Mouse (Mus musculus) heart, postnatal 0 days (tissue): ENCODE measurements around the gene Sorcs2. TPM values are rescaled to one million over a fixed set of nuclear protein-coding genes. Genes with fewer than 3 reads are reported as not detected.

Source experiments
- ATAC-seq: fragments of 200-750 bp; cut with Nextera tagmentation; 2 replicates; pipeline ENCODE4 v1.8.0; 2017; ENCODE audit warnings: low read depth, moderate number of reproducible peaks, moderate library complexity; ENCODE audit not compliant: insufficient read depth
- DNase-seq: peaks from one replicate; pipeline ENCODE4 v3.0.0-alpha.2; 2016; ENCODE audit warnings: low spot score
- H3K27ac ChIP-seq: fragments of 300-500 bp; sonication (generic); 2 replicates; pipeline ENCODE4 v1.5.1; 2014; ENCODE audit warnings: low read depth, mild to moderate bottlenecking
- H3K27me3 ChIP-seq: fragments of 300-500 bp; sonication (generic); 2 replicates; pipeline ENCODE4 v1.6.1; 2014; ENCODE audit warnings: low read length, mixed read lengths; ENCODE audit not compliant: control insufficient read depth, insufficient read depth
- H3K36me3 ChIP-seq: fragments of 300-500 bp; sonication (generic); replicated peaks from 2 replicates; pipeline ENCODE4 v1.6.1; 2014; ENCODE audit warnings: low read length, mixed read lengths; ENCODE audit not compliant: control insufficient read depth, insufficient read depth
- H3K4me1 ChIP-seq: fragments of 300-500 bp; sonication (generic); 2 replicates; pipeline ENCODE4 v1.6.1; 2014; ENCODE audit warnings: antibody characterized with exemption; ENCODE audit not compliant: control insufficient read depth, insufficient read depth
- H3K4me2 ChIP-seq: fragments of 300-500 bp; sonication (generic); 2 replicates; pipeline ENCODE4 v1.6.1; 2014; ENCODE audit warnings: low read depth, mild to moderate bottlenecking, low read length, moderate library complexity
- H3K4me3 ChIP-seq: fragments of 300-500 bp; sonication (generic); 2 replicates; pipeline ENCODE4 v1.5.1; 2014; ENCODE audit warnings: low read depth, low read length
- H3K9ac ChIP-seq: fragments of 300-500 bp; sonication (generic); replicated peaks from 2 replicates; pipeline ENCODE4 v1.6.1; 2014; ENCODE audit warnings: low read depth, low read length, mixed read lengths
- H3K9me3 ChIP-seq: fragments of 300-500 bp; sonication (generic); replicated peaks from 2 replicates; pipeline ENCODE4 v1.6.1; 2016; ENCODE audit warnings: low read length; ENCODE audit not compliant: control insufficient read depth
- CTCF ChIP-seq: IDR thresholded peaks from 2 replicates; pipeline ENCODE4 v1.5.1; 2016; ENCODE audit warnings: antibody characterized with exemption, control low read depth, low read depth
- EP300 ChIP-seq: IDR thresholded peaks from 2 replicates; pipeline ENCODE4 v1.6.1; 2016; ENCODE audit warnings: antibody characterized with exemption, low read depth
- WGBS: fragments of 180-500 bp; shearing (Covaris S2); extraction: QIAGEN DNeasy Blood & Tissue Kit; methylation state at CpG from one replicate; pipeline ENCODE4 v1.1.7; 2014; 5-methylcytosine and 5-hydroxymethylcytosine counted together
- polyA plus RNA-seq: library from polyadenylated mRNA; unstranded; fragments of >200 nt; fragmentation: Nextera tagmentation; extraction: Ambion mirVana; gene quantifications from 2 replicates; pipeline ENCODE4 v1.2.1, GENCODE M21; 2015
- total RNA-seq: library from RNA; depleted of rRNA; stranded (reverse); fragments of >200 nt; gene quantifications from 2 replicates; pipeline ENCODE4 v1.2.3, GENCODE M21; 2014; ENCODE audit warnings: low replicate concordance; rRNA removed

Gene Sorcs2
- 19.2 and 32.6 TPM in 2 replicates for total RNA-seq
- polyA plus RNA-seq: 3.3 and 3.7 TPM in 2 replicates

- Histone ChIP-seq H3K36me3 (no peaks in the 10 kb centered on the region), H3K9me3 (no peaks in the 10 kb centered on the region), H3K27ac (no peak within 1 kb of the TSS), H3K4me1 (peaks cover 12% of the 10 kb centered on the region; the same call in 1 of the 2 replicates), H3K27me3 (peaks cover 28% of the 10 kb centered on the region), H3K4me3 (peak within 1 kb of the TSS; percentile 64), H3K4me2 (peak within 1 kb of the TSS; percentile 99), H3K9ac (peak within 1 kb of the TSS; percentile 49)
- ATAC-seq: peak; percentile 85
- TF ChIP-seq CTCF (peak; percentile 87), EP300 (no peak)
- peak; percentile 84 for DNase-seq
- 0% methylated on average over 41 of the region's 45 CpGs for WGBS
These were observed at the start of gene Sorcs2 for GRCm38 (mm10) chr5:36397837-36398282. Sorcs2 (minus strand) TSS chr5:36398139.

DNA sequence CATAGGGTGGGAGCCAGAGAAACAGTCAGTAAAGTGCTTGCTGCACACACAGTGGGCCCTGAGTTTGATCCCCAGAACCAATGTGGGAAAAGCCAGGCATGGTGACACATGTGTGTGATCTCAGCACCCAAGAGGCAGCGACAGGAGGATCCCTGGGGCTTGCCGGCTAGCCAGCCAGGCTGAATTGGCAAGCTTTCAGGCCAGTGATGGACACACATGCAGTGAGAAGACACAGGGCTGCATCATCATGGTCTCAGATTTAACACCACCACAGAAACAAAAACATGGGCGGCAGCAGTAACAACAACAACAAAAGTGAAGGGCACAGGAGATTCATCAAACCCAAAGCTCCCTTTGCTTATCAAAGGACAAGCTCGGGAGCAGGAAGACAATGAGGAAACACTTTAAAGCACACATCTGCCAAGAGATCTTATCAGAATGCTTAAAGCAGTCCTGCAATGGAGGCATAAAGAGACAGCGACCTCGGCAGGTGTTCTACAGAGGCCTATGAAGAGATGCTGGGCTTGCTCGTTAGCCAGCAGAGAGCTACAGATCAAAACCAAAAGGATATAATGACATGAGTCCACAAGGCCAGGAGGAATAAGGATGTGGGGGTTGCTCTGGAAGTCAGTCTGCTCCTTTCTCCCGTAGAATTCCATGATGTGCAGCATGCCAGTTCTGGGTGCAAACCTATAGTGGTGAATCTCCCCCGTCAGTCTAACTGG lies 48.4 kb upstream of the Sorcs2 start:
- ATAC-seq (no peak), DNase-seq (no peak)
- Histone ChIP-seq H3K9me3 (no peaks in the 10 kb centered on the region), H3K4me2 (no peak overlapping the region), H3K27ac (no peak overlapping the region), H3K27me3 (peaks cover 59% of the 10 kb centered on the region), H3K9ac (no peak overlapping the region), H3K36me3 (no peaks in the 10 kb centered on the region), H3K4me1 (peaks cover 20% of the 10 kb centered on the region), H3K4me3 (no peak overlapping the region)
- TF ChIP-seq CTCF (no peak), EP300 (no peak)
- WGBS: 42% methylated on average over 9 of the region's 9 CpGs

GRCm38 (mm10) chr5:36445028-36445427 lies 47.1 kb upstream of the Sorcs2 start:
- Histone ChIP-seq H3K9me3 (no peaks in the 10 kb centered on the region), H3K27ac (no peak overlapping the region), H3K4me1 (peaks cover 7% of the 10 kb centered on the region), H3K4me3 (no peak overlapping the region), H3K36me3 (no peaks in the 10 kb centered on the region), H3K9ac (no peak overlapping the region), H3K27me3 (peaks cover 59% of the 10 kb centered on the region), H3K4me2 (no peak overlapping the region)
- WGBS: 44% methylated on average over 8 of the region's 8 CpGs
- TF ChIP-seq EP300 (no peak), CTCF (no peak)
- ATAC-seq: no peak
- no peak for DNase-seq

DNA sequence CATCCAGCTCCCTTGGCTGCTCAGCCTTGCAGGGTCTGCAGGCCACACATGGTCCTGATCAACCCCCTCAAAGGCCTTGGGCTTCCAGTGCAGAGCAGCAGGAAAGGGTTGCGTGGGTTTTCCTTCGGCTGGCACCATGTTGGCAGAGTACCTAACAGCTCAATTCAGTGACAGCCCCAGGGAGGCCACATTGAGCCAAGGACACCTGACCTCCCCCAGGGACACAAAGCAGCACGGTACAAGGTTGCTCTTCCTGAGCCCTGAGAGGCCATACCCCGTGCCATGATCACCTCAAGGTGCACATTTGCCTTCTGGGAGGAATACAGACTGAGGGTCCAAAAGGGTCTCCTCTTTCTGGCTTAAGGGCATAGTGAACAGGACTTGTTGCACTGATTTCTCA lies 46.7 kb upstream of the Sorcs2 start:
- DNase-seq (no peak), ATAC-seq (no peak)
- Histone ChIP-seq H3K27ac (no peak overlapping the region), H3K27me3 (peaks cover 59% of the 10 kb centered on the region), H3K4me2 (no peak overlapping the region), H3K4me3 (no peak overlapping the region), H3K36me3 (no peaks in the 10 kb centered on the region), H3K9me3 (no peaks in the 10 kb centered on the region), H3K4me1 (peaks cover 4% of the 10 kb centered on the region), H3K9ac (no peak overlapping the region)
- no peak for TF ChIP-seq EP300
- no peak for TF ChIP-seq CTCF
- WGBS: 58% methylated on average over 4 of the region's 4 CpGs

DNA sequence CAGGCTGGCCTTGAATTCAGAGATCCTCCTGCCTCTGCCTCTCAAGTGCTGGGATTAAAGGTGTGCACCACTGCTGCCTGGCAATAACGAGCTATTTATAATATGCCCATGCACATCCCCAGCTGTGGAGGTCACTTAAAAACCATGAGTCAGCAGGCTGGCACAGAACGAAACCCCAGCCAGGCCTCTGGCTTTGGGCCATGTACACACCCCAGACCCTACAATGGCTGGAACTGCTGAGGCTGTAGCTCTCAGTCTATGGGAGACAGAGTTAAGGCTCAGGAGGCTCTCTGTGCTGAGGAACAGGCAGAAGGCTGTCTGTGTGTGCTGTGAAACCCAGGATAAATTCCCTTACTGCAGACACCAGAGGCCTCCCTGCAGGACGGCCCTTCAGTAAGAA lies 42.8 kb upstream of the Sorcs2 start:
- peak; percentile 46; the same call in 1 of the 2 replicates for ATAC-seq
- 37% methylated on average over 3 of the region's 3 CpGs for WGBS

More for the DNA sequence above, 42.8 kb upstream of the Sorcs2 start:
- DNase-seq: no peak
- peaks cover 33% of the 10 kb centered on the region for H3K27me3 ChIP-seq
- H3K4me2 ChIP-seq: no peak overlapping the region
- H3K27ac ChIP-seq: no peak overlapping the region
- H3K4me1 ChIP-seq: no peaks in the 10 kb centered on the region
- no peak overlapping the region for H3K9ac ChIP-seq
- no peak overlapping the region for H3K4me3 ChIP-seq
- H3K36me3 ChIP-seq: no peaks in the 10 kb centered on the region
- no peak for TF ChIP-seq EP300
- no peak for TF ChIP-seq CTCF
- H3K9me3 ChIP-seq: no peaks in the 10 kb centered on the region
